Mouse (Mus musculus): ENCODE measurements around the gene 1700010B08Rik.
A peak's percentile ranks its signal among the peaks of the same experiment; 100 is the strongest.
"Not testable (repeated sequence)": the region's sequence is repeated elsewhere in the genome, so short reads cannot be mapped to it uniquely, and the experiment has no call there.

1700010B08Rik gene

GRCm38 (mm10) chr2:173705827-173706551 lies 13.2 kb upstream of the 1700010B08Rik start:
- no peak for DNase-seq (ENCODE audit: low read depth, low spot score)

GRCm38 (mm10) chr2:173707626-173708025 lies 11.6 kb upstream of the 1700010B08Rik start:
- DNase-seq (ENCODE audit: low read depth, low spot score) = peak; percentile 15
- not testable (repeated sequence) for H3K36me3 ChIP-seq (ENCODE audit: control insufficient read depth, insufficient read depth, low read length, poor library complexity, severe bottlenecking); H3K27me3 ChIP-seq (ENCODE audit: control insufficient read depth, insufficient read depth, low read length, poor library complexity, severe bottlenecking)

More at GRCm38 (mm10) chr2:173705827-173706551, 13.2 kb upstream of the 1700010B08Rik start:
- H3K36me3 ChIP-seq (ENCODE audit: control insufficient read depth, insufficient read depth, low read length, poor library complexity, severe bottlenecking) = peaks cover 6% of the 10 kb centered on the region
- no peaks in the 10 kb centered on the region for H3K27me3 ChIP-seq (ENCODE audit: control insufficient read depth, insufficient read depth, low read length, poor library complexity, severe bottlenecking)

GRCm38 (mm10) chr2:173710193-173710592 lies 9.0 kb upstream of the 1700010B08Rik start:
- Histone ChIP-seq H3K36me3 (ENCODE audit: control insufficient read depth, insufficient read depth, low read length, poor library complexity, severe bottlenecking) (peaks cover 2% of the 10 kb centered on the region; the same call in 1 of the 2 replicates), H3K27me3 (ENCODE audit: control insufficient read depth, insufficient read depth, low read length, poor library complexity, severe bottlenecking) (no peaks in the 10 kb centered on the region)
- DNase-seq (ENCODE audit: low read depth, low spot score) = no peak

GRCm38 (mm10) chr2:173712656-173713055 lies 6.6 kb upstream of the 1700010B08Rik start:
- H3K27me3 ChIP-seq (ENCODE audit: control insufficient read depth, insufficient read depth, low read length, poor library complexity, severe bottlenecking) = no peaks in the 10 kb centered on the region
- no peak for DNase-seq (ENCODE audit: low read depth, low spot score)
- H3K36me3 ChIP-seq (ENCODE audit: control insufficient read depth, insufficient read depth, low read length, poor library complexity, severe bottlenecking) = no peaks in the 10 kb centered on the region

- Histone ChIP-seq H3K36me3 (ENCODE audit: control insufficient read depth, insufficient read depth, low read length, poor library complexity, severe bottlenecking) (no peaks in the 10 kb centered on the region), H3K27me3 (ENCODE audit: control insufficient read depth, insufficient read depth, low read length, poor library complexity, severe bottlenecking) (no peaks in the 10 kb centered on the region)
- no peak for DNase-seq (ENCODE audit: low read depth, low spot score)
Observed at GRCm38 (mm10) chr2:173713241-173713640, 6.0 kb upstream of the 1700010B08Rik start.

GRCm38 (mm10) chr2:173714620-173715218 lies 4.5 kb upstream of the 1700010B08Rik start:
- Histone ChIP-seq H3K27me3 (ENCODE audit: control insufficient read depth, insufficient read depth, low read length, poor library complexity, severe bottlenecking) (no peaks in the 10 kb centered on the region), H3K36me3 (ENCODE audit: control insufficient read depth, insufficient read depth, low read length, poor library complexity, severe bottlenecking) (no peaks in the 10 kb centered on the region)
- no peak for DNase-seq (ENCODE audit: low read depth, low spot score)

GRCm38 (mm10) chr2:173716966-173717365 lies 2.2 kb upstream of the 1700010B08Rik start:
- DNase-seq (ENCODE audit: low read depth, low spot score) = no peak
- Histone ChIP-seq H3K36me3 (ENCODE audit: control insufficient read depth, insufficient read depth, low read length, poor library complexity, severe bottlenecking) (no peaks in the 10 kb centered on the region), H3K27me3 (ENCODE audit: control insufficient read depth, insufficient read depth, low read length, poor library complexity, severe bottlenecking) (no peaks in the 10 kb centered on the region)

GRCm38 (mm10) chr2:173722251-173722857 lies 3.1 kb downstream of the 1700010B08Rik start:
- Histone ChIP-seq H3K36me3 (ENCODE audit: control insufficient read depth, insufficient read depth, low read length, poor library complexity, severe bottlenecking) (no peaks in the 10 kb centered on the region), H3K27me3 (ENCODE audit: control insufficient read depth, insufficient read depth, low read length, poor library complexity, severe bottlenecking) (no peaks in the 10 kb centered on the region)
- DNase-seq (ENCODE audit: low read depth, low spot score) = no peak

GRCm38 (mm10) chr2:173724382-173724781 lies 5.2 kb downstream of the 1700010B08Rik start:
- no peak for DNase-seq (ENCODE audit: low read depth, low spot score)
- no peaks in the 10 kb centered on the region for H3K27me3 ChIP-seq (ENCODE audit: control insufficient read depth, insufficient read depth, low read length, poor library complexity, severe bottlenecking)

GRCm38 (mm10) chr2:173724940-173725807 lies 6.0 kb downstream of the 1700010B08Rik start:
- H3K36me3 ChIP-seq (ENCODE audit: control insufficient read depth, insufficient read depth, low read length, poor library complexity, severe bottlenecking) = no peaks in the 10 kb centered on the region
- DNase-seq (ENCODE audit: low read depth, low spot score) = no peak
- no peaks in the 10 kb centered on the region for H3K27me3 ChIP-seq (ENCODE audit: control insufficient read depth, insufficient read depth, low read length, poor library complexity, severe bottlenecking)

More at GRCm38 (mm10) chr2:173724382-173724781, 5.2 kb downstream of the 1700010B08Rik start:
- H3K36me3 ChIP-seq (ENCODE audit: control insufficient read depth, insufficient read depth, low read length, poor library complexity, severe bottlenecking) = no peaks in the 10 kb centered on the region

- DNase-seq (ENCODE audit: low read depth, low spot score) = no peak
- no peaks in the 10 kb centered on the region for H3K27me3 ChIP-seq (ENCODE audit: control insufficient read depth, insufficient read depth, low read length, poor library complexity, severe bottlenecking)
- H3K36me3 ChIP-seq (ENCODE audit: control insufficient read depth, insufficient read depth, low read length, poor library complexity, severe bottlenecking) = no peaks in the 10 kb centered on the region
Observed at GRCm38 (mm10) chr2:173725819-173726218, 6.6 kb downstream of the 1700010B08Rik start.

GRCm38 (mm10) chr2:173730444-173730966 lies 11.3 kb downstream of the 1700010B08Rik start:
- H3K36me3 ChIP-seq (ENCODE audit: control insufficient read depth, insufficient read depth, low read length, poor library complexity, severe bottlenecking) = no peaks in the 10 kb centered on the region
- no peaks in the 10 kb centered on the region for H3K27me3 ChIP-seq (ENCODE audit: control insufficient read depth, insufficient read depth, low read length, poor library complexity, severe bottlenecking)
- DNase-seq (ENCODE audit: low read depth, low spot score) = no peak

GRCm38 (mm10) chr2:173734426-173734825 lies 15.2 kb downstream of the 1700010B08Rik start:
- H3K36me3 ChIP-seq (ENCODE audit: control insufficient read depth, insufficient read depth, low read length, poor library complexity, severe bottlenecking) = no peaks in the 10 kb centered on the region
- H3K27me3 ChIP-seq (ENCODE audit: control insufficient read depth, insufficient read depth, low read length, poor library complexity, severe bottlenecking) = no peaks in the 10 kb centered on the region
- no peak for DNase-seq (ENCODE audit: low read depth, low spot score)

- H3K27me3 ChIP-seq (ENCODE audit: control insufficient read depth, insufficient read depth, low read length, poor library complexity, severe bottlenecking) = no peaks in the 10 kb centered on the region
- H3K36me3 ChIP-seq (ENCODE audit: control insufficient read depth, insufficient read depth, low read length, poor library complexity, severe bottlenecking) = no peaks in the 10 kb centered on the region
- DNase-seq (ENCODE audit: low read depth, low spot score) = peak; percentile 99
Observed at GRCm38 (mm10) chr2:173737222-173737989, 18.2 kb downstream of the 1700010B08Rik start, which contains the start of gene Vapb. Vapb (plus strand) TSS chr2:173737511.
